17 mouse cellular contexts compared by ENCODE assay signal in the genomic region with DNA sequence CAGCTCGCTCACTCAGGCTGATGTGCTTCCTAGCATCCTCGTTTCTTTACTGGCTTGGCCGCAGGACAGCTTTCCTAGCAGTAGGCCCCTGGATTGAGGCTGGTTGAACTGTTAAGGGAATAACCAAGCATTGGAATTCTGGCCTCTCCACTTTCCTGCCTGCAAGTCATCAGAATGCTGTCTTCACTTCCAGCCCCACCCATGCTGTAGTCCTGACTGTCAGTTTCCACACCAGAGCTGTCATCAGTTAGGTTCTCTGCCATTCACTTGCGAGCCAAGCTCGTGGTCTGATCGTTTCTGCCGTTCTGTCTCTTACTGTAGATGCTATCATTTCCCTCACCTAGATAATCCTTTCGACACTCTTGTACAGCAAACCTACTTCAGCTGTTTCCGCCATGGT. TPM values are rescaled to one million over a fixed set of nuclear protein-coding genes. Genes with fewer than 3 reads are reported as not detected.
A peak's percentile ranks its signal among the peaks of the same experiment; 100 is the strongest.
DNase-seq lines count a peak whose midpoint lies in the region; ATAC-seq lines count a peak whose summit lies in the region.
"Had no signal": no experiment of that assay in that cellular context is flagged by ENCODE, and none has a peak within 500 bp of the region (broad histone marks: within the 10 kb centered on the region; RNA-seq: fewer than 3 reads in every experiment).

No protein-coding gene starts in this region.

- H3K9me3 ChIP-seq in hindbrain, embryonic 10.5 days = no peaks in the 10 kb centered on the region
- H3K9me3 ChIP-seq in hindbrain, embryonic 13.5 days = no peaks in the 10 kb centered on the region
- H3K9me3 ChIP-seq in heart, embryonic 12.5 days (replicated peaks) = no peaks in the 10 kb centered on the region

- H3K4me1 ChIP-seq in hindbrain, embryonic 10.5 days (replicated peaks) = peaks cover 52% of the 10 kb centered on the region
- peaks cover 37% of the 10 kb centered on the region for H3K4me1 ChIP-seq in hindbrain, embryonic 13.5 days (replicated peaks)
- H3K4me1 ChIP-seq in heart, embryonic 12.5 days (replicated peaks) = peaks cover 41% of the 10 kb centered on the region

- no peak overlapping the region for H3K4me2 ChIP-seq in hindbrain, embryonic 13.5 days
- peak overlapping the region; percentile 42 for H3K4me2 ChIP-seq in heart, embryonic 12.5 days

- no peaks in the 10 kb centered on the region for H3K36me3 ChIP-seq in hindbrain, embryonic 10.5 days
- H3K36me3 ChIP-seq in hindbrain, embryonic 13.5 days = no peaks in the 10 kb centered on the region
- no peaks in the 10 kb centered on the region for H3K36me3 ChIP-seq in heart, embryonic 12.5 days

- ATAC-seq in hindbrain, embryonic 13.5 days (ENCODE audit: low FRiP score) = no peak
- peak; percentile 86 for ATAC-seq in heart, embryonic 12.5 days (ENCODE audit: insufficient number of reproducible peaks, low FRiP score)
- ATAC-seq: hindbrain, embryonic 16.5 days; intestine, postnatal 0 days had no signal

- peak overlapping the region; percentile 84 for H3K27ac ChIP-seq in hindbrain, embryonic 10.5 days
- no peak overlapping the region for H3K27ac ChIP-seq in hindbrain, embryonic 13.5 days
- peak overlapping the region; percentile 77 for H3K27ac ChIP-seq in heart, embryonic 12.5 days (ENCODE audit: poor library complexity, severe bottlenecking)
- H3K27ac ChIP-seq: layer of hippocampus, adult 2 months; liver, embryonic 14.5 days had no signal

- DNase-seq in hindbrain, embryonic 10.5 days (ENCODE audit: low spot score) = no peak
- peak; percentile 12 for DNase-seq in ZHBTc4 (ENCODE audit: low read depth, low spot score)
- DNase-seq in heart, postnatal 36 days = peak; percentile 10 to 31
- DNase-seq in kidney, postnatal 4 days = no peak
- DNase-seq in gastrocnemius, adult 18-20 months (ENCODE audit: low spot score) = no peak
- DNase-seq in embryo, embryonic 10 days (ENCODE audit: low spot score) = no peak
- DNase-seq: adrenal gland, postnatal 36 days; cerebellum, adult 9-10 months; gastrocnemius, postnatal 36 days; right cerebral cortex, postnatal 4 days had no signal

- whole genome bisulfite sequencing in hindbrain, embryonic 10.5 days = 66% methylated on average over 9 of the region's 9 CpGs
- 58% methylated on average over 9 of the region's 9 CpGs for WGBS in hindbrain, embryonic 13.5 days
- 20% methylated on average over 9 of the region's 9 CpGs for WGBS in heart, embryonic 12.5 days

- peak overlapping the region; percentile 29; the same call in 1 of the 2 replicates for H3K4me3 ChIP-seq in hindbrain, embryonic 10.5 days
- no peak overlapping the region for H3K4me3 ChIP-seq in hindbrain, embryonic 13.5 days
- no peak overlapping the region for H3K4me3 ChIP-seq in heart, embryonic 12.5 days
- H3K4me3 ChIP-seq: layer of hippocampus, adult 2 months had no signal

- intact Hi-C loops in heart, postnatal 36 days (cut with DNase I) = no loop called here

- no peak overlapping the region for H3K9ac ChIP-seq in hindbrain, embryonic 13.5 days
- H3K9ac ChIP-seq in heart, embryonic 12.5 days = no peak overlapping the region
- H3K9ac ChIP-seq: liver, embryonic 14.5 days had no signal

- H3K27me3 ChIP-seq in hindbrain, embryonic 10.5 days (ENCODE audit: insufficient read depth, poor library complexity, severe bottlenecking) = 0 out of 2 replicates have a peak, but pooled peaks cover 3% of the 10 kb centered on the region
- no peaks in the 10 kb centered on the region for H3K27me3 ChIP-seq in hindbrain, embryonic 13.5 days
- H3K27me3 ChIP-seq in heart, embryonic 12.5 days (replicated peaks) = no peaks in the 10 kb centered on the region
- H3K27me3 ChIP-seq: Patski had no signal

RNA-seq across cellular contexts. Expression of a gene that starts 27.5 kb away (rescaled TPM):
- polyA plus RNA-seq in hindbrain, embryonic 10.5 days (2016; fragmentation: Nextera tagmentation; extraction: Ambion mirVana) = 13.0 TPM in 2 replicates
- polyA plus RNA-seq in hindbrain, embryonic 13.5 days (2015; fragmentation: Nextera tagmentation; extraction: Ambion mirVana) = 9.5 and 10.5 TPM in 2 replicates
- 15.1 and 17.8 TPM in 2 replicates for polyA plus RNA-seq in heart, embryonic 12.5 days (2016; fragmentation: Nextera tagmentation; extraction: Ambion mirVana)
- total RNA-seq in heart, postnatal 36 days (2021) = 10 to 100 TPM; 26.3 TPM
- total RNA-seq in gastrocnemius, adult 18-20 months (2021) = 10 to 100 TPM; 24.5 to 28.7 TPM

RNA-seq across cellular contexts. Expression of a gene that starts 54.3 kb away (rescaled TPM):
- 91.5 and 96.0 TPM in 2 replicates for polyA plus RNA-seq in hindbrain, embryonic 10.5 days (2016; fragmentation: Nextera tagmentation; extraction: Ambion mirVana)
- polyA plus RNA-seq in hindbrain, embryonic 13.5 days (2015; fragmentation: Nextera tagmentation; extraction: Ambion mirVana) = 176 and 180 TPM in 2 replicates
- 52.1 and 53.7 TPM in 2 replicates for polyA plus RNA-seq in heart, embryonic 12.5 days (2016; fragmentation: Nextera tagmentation; extraction: Ambion mirVana)
- 10 to 100 TPM; 38.8 to 46.3 TPM for total RNA-seq in heart, postnatal 36 days (2021)
- total RNA-seq in gastrocnemius, adult 18-20 months (2021) = 10 to 100 TPM; 26.8 to 32.2 TPM

Comparison
In these comparisons a context has a peak if more than half of its experiments do, and no peak if none do; other contexts are left out.
1. DNase-seq: peak in ZHBTc4 (single experiment) and heart, postnatal 36 days (2 of 2); none in hindbrain, embryonic 10.5 days (single experiment), kidney, postnatal 4 days (0 of 2), gastrocnemius, adult 18-20 months (single experiment) and embryo, embryonic 10 days (single experiment).